Mouse (Mus musculus) T-cell, adult 2 months (primary cell): ENCODE measurements around the gene Tspan9.
A peak's percentile ranks its signal among the peaks of the same experiment; 100 is the strongest.

Source experiments
- DNase-seq: peaks from one replicate; pipeline ENCODE4 v3.0.0; 2022; ENCODE audit warnings: low spot score

Gene Tspan9

GRCm38 (mm10) chr6:127981176-127981575 is 162.2 kb downstream of the Tspan9 start:
- no peak for DNase-seq

GRCm38 (mm10) chr6:127980381-127981045 is 162.9 kb downstream of the Tspan9 start:
- no peak for DNase-seq

DNA sequence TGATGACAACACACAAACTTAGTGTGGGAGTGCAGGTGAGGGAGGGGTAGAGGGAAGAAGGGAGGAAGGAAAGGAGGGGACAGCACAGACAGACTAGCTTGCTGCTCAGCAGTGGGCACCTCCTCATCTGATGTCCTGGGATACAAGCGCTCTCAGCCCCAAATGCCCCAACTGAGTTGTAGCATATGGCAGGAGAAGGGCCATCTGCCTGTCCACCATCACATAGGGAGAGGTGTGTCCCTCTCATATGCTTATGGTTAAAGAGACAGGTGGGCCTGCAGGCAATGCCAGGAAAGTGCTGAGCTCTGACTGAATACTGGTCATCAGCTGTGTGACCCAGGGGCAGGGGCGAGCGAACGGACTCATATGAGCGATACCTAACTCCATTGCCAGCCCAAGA is 163.6 kb downstream of the Tspan9 start:
- no peak for DNase-seq

- DNase-seq: no peak
Observed at GRCm38 (mm10) chr6:127978941-127979340, 164.5 kb downstream of the Tspan9 start.

DNA sequence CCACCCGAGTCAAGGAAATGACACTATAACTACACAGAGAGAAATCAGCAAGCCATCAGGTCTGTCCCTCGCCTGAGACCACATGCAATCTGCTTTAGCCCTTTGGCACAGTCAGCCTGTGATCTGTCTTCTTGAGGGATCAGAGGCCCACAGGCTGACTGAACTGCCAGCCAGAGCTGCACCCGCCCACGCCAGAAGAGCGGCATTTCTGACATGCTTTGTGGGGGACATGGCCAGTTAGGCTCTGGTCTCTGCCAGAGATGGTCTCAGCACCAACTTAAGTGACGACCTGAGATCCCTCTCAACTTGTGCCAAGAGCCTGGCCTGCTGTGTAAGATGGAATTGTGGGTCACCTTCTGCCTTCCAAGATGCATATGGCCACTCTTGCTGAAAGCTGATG is 166.7 kb downstream of the Tspan9 start:
- DNase-seq: no peak

DNA sequence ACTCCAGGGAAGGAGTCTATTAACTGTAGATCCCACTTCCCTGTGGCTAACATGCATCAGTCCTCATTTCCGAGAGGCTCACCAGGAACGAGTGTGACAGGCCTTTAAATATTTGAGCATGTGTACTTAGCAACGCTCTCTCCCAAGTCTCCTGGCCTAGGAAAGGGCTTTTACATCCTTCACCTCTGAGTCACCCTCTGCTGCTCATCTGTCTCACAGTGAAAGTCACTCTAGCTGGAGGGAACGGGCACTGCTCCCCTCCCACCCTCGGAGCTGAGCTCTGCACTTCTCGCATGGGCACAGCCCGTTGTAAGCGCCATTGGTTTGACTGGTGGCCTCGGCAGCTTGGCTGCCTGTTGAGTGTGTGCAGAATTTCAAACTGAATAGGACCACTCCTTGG is 169.4 kb downstream of the Tspan9 start:
- DNase-seq: no peak

- DNase-seq: no peak
Observed at GRCm38 (mm10) chr6:127973553-127973952, 169.8 kb downstream of the Tspan9 start.

DNA sequence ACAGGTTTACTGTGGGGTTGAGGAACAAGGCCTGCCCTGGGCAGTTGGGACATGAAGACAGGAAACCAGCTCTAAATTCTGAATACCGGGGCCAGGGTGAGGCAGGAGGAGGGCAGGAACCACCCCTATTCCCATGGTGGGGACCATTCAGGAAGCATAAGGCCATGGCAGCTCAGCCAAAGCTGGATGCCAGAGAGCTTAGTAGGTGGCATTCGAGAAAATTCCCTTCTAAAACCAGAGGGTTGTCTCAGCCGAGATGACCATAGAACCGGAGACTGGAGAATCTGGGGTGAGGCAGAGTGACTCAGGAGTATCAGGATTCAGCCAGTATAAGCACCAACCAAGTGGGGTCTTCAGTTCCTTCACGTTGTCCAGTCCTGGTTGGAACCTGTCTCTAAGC is 171.5 kb downstream of the Tspan9 start:
- DNase-seq: no peak

GRCm38 (mm10) chr6:127970848-127971247 is 172.5 kb downstream of the Tspan9 start:
- no peak for DNase-seq

DNA sequence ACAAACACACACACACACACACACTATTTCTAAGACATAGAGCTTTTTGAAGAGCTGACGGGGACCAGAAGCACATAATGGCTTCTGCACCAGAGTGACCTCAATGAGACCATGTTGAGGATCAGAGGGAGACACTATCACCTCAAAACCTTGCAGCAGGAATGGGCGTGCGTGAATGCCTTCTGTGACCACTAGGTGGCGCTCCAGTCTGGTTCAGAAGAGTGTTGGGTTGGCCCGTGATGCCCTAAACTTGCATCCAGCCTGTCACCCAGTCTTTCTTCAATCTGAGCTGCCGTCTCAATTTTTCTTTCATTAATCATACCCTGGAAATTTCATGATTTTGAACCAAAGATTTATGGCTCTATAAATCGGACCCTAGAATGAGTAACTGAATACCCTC is 173.3 kb downstream of the Tspan9 start:
- peak; percentile 76 for DNase-seq

DNA sequence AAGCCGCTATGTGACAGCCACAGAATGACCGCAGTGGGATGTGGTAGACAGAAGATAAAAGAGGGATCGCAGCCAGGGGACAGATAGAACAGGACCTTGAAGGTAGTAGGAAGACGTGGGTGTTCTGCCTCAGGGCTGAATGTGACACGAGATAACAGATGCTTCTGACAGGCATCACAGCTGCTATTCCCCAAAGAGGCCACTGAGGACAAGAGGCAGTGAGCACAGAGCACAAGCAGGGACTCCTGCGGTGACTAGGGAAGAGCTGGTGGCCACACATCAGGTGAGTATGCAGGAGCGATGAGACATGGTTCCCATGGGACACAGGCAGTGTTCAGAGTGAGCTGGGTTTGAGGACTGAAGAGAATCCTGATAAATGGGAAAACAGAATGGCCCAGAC is 173.7 kb downstream of the Tspan9 start:
- DNase-seq: no peak

DNA sequence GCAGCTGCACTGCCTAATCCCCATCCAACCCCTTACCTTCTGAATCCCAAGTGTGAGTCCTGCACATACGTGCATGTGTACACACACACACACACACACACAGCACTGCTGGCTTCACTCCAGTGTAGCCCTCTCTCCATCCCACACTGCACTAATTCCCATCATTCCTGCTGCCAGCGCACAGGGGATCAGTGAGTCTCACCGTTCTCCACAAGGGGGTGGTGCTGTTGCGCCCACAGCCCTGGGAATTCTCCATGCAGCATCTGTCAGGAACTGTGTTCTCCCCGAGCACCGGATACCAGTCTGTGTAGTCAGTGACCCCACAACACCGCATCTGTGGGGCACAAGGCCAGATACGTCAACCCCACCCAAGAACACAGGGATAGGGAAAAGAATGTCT is 177.9 kb downstream of the Tspan9 start:
- DNase-seq: no peak

DNA sequence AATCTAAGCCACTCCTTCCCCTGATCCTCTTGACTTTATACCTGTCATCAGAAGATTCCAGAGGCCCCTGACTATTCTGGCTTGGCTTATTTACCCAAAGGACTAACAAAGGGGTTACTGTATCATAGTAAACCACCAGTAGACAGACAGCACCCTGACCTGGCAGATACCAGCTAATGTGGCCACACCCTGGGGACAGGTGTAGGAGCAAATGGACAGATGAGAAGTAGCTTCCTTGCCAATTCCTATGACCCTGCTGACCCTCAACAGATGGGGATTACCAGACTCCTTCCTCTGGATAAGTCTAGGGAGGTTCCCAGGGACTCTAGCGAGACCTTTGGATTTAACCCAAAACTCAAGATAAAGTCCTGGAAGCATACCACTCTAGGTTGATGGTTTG is 183.2 kb downstream of the Tspan9 start:
- DNase-seq: no peak

- no peak for DNase-seq
Observed at GRCm38 (mm10) chr6:127956172-127956571, 187.2 kb downstream of the Tspan9 start.

DNA sequence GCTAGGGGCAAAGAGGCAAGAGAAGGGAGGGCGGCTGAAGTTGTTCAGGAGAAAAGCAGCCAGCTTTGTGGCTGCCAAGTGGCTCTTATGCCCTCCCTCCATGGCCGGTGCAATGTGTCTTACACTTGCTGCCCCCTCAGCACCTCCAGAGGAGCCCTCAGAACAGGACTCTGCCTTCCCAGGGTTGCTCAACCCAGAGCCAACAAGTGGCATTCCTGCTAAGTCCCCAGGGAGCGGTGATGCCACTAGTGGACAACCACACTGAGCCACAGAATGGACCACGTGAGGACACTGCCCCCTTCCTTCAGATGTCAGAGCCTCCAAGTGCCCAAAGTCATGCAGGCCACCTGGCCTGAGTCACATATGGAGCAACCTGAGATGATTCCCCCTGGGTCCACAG is 190.3 kb downstream of the Tspan9 start:
- no peak for DNase-seq

- DNase-seq: no peak
Observed at GRCm38 (mm10) chr6:127949885-127950284, 193.5 kb downstream of the Tspan9 start.

DNA sequence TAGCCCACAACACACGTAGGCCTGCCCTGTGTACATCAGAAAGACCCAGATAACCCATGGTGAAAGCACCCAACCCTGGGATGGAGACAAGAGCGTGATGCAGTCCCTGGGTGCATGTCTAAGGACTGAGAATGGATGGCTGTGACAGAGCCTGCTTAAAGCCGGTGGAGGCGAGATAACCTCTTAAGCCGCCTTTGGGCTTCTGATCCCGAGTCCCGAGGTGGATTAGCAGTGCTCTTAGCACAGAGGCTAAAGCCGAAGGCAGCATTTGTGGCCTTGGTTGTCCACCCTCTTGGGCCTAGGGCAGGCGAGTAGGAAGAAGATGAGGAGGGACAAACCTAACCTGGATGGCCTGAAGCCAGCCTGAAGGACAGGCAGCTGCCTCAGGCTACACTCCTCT is 194.7 kb downstream of the Tspan9 start:
- no peak for DNase-seq

DNA sequence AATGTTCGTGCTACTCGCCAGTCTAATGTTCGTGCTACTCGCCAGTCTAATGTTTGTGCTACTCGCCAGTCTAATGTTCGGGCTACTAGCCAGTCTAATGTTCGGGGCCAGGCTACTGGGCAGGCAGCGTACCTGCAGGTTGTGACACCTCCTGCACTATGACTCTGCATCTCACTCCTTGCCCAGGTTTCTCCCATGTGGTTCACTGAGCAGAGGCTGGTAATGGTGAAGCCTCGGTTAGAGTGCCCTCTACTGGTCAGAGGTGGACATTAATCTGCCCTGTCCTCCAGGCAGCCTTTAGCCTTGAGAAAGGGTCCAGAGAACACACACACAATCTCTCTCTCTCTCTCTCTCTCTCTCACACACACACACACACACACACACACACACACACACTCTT is 197.7 kb downstream of the Tspan9 start:
- no peak for DNase-seq

DNA sequence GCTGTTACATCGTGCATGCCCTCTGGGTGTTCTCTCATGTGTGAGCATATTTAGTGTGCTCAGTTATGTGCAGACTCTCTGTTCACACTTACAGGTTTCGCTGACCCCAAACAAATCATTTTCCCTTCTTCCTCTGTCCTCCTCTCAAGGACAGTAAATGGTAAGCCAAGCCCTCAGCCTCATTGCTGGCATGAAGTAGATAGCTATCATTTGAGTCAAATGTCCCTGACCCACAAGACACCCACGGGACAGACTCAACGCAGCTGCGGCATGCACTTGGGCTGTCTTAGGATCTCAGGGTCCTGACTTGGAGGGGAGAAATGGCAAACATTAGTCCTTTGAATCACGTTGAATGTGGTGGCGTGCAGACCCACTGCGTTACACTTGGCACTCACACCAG is 201.0 kb downstream of the Tspan9 start:
- no peak for DNase-seq

- no peak for DNase-seq
Observed at GRCm38 (mm10) chr6:127935105-127935504, 208.3 kb downstream of the Tspan9 start.

DNA sequence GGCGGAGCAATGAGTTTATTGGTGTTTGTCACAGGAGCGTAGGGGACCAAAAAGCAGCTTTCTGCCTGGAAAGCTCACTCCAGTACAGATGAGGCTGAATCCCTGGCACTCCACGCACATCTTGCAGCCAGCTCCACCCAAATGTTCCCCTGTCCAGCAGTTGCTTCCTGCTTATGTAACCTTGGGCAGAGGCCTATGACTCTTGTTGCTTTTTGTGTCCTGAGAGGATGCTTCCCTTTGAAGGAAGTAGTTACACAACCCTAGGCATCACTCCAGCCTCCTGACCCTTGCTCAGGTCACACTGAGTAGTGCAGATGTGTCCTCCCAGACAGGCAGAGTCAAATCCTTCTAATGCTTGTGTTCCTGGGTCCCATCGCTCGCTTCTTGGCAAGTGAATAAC is 209.6 kb downstream of the Tspan9 start:
- no peak for DNase-seq

DNA sequence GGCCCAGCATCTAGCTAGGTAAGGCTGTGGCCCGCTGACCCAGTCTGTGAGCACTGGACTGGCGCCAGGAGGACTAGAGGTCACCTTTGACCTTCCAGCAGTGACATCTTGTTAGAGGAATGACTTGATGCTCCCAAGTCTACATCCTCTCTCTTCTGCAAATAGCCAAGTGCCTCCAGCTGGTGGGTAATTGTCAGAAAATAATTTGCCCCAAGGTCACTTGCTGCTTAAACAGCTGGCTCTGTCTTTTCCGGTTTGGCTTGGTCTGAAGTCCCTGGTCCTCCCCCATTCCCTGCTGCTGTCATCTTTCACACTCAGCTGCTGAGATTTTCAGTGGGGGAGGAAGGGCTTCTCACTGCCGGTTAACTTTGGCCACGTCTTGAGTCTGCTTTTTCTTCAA is 210.7 kb downstream of the Tspan9 start:
- no peak for DNase-seq

- DNase-seq: no peak
Observed at GRCm38 (mm10) chr6:127928682-127929081, 214.7 kb downstream of the Tspan9 start.

DNA sequence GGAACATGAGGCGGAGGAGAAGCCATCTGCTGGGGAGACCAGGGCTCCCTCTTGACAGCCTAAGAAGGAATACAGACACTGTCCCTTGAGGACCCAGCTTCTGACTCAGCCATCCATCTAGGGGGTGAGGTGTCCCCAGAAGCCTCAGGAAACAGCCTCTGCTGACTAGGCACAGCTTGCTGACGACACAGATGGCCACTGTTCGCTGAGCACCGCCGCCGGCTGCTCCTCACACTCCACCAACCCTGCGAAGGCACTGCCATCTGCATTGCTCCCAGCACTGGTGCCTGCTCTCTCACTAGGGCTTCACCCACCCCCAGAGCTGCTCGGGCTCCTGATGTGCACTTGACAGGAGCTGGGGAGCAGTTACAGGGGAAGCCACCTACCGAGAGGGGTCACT is 217.5 kb downstream of the Tspan9 start:
- DNase-seq: no peak

DNA sequence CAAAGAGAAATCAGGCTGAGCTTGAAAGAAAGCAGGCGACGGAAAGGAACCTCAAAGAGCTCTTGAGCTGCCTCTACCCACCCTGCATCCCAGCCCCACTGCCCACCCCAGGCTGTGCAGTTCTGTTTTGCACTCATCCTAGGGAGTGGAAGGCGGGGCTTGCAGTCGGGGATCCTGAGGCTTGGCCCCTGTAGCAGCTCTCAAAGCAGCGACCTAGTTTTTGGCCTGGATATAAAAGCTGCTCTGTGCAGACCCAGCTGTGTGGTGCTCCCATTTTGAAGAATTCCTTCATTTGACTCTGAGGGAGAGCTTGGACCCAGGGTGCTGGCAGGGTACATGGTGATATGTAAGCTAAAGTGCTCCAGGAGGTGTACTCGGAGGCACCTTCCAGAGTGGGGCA is 218.6 kb downstream of the Tspan9 start:
- DNase-seq: no peak
